Mouse (Mus musculus) small intestine, adult 2 months (tissue): ENCODE data around the gene Sugct.

ENCODE experiments used
- CTCF ChIP-seq: fragments of 200-500 bp; IDR thresholded peaks from 2 replicates; pipeline ENCODE4 v1.5.1; 2012; ENCODE audit warnings: low read depth, mild to moderate bottlenecking, control low read depth, inconsistent platforms, low read length, moderate library complexity, mixed read lengths; ENCODE audit not compliant: insufficient replicate concordance, insufficient read length; ENCODE audit errors: extremely low read depth
- POLR2A ChIP-seq: fragments of 200-500 bp; IDR thresholded peaks from 2 replicates; pipeline ENCODE4 v1.6.1; 2012; ENCODE audit warnings: low read depth, mild to moderate bottlenecking, control low read depth, inconsistent platforms, low read length, moderate library complexity

- TF ChIP-seq POLR2A (no peak), CTCF (no peak)
Measured at GRCm38 (mm10) chr13:17691436-17691835, 3.9 kb downstream of the Sugct start.
